Mouse (Mus musculus) ES-E14 (cell line): ENCODE measurements at regions not wholly inside any gene's neighbourhood (a gene's known extent, or its start where the extent isn't known, plus 50 kb on each side); places are given as distances from the start of the nearest gene placed in this dataset.

ENCODE experiments used
- DNase-seq: peaks from one replicate; pipeline ENCODE4 v3.0.0-alpha.2; 2013; ENCODE audit warnings: low read depth, low spot score
- H3K27ac ChIP-seq: 2 replicates; pipeline ENCODE4 v1.5.1; 2012; ENCODE audit warnings: low read depth, mild to moderate bottlenecking, low read length, moderate library complexity, mixed read lengths; ENCODE audit not compliant: poor library complexity, insufficient read depth, severe bottlenecking
- H3K36me3 ChIP-seq: 2 replicates; pipeline ENCODE4 v1.6.1; 2012; ENCODE audit warnings: mild to moderate bottlenecking, low read length, moderate library complexity, mixed read lengths; ENCODE audit not compliant: control insufficient read depth, poor library complexity, insufficient read depth, severe bottlenecking
- H3K4me1 ChIP-seq, 2 experiments: fragments of 150-350 bp in 1 of 2; sonication (generic) in 1 of 2; 2 replicates each; pipeline ENCODE4 v1.6.1; 2012; ENCODE audit warnings: low read length in 2 of 2, mild to moderate bottlenecking in 1 of 2, mixed read lengths in 1 of 2; ENCODE audit not compliant: control insufficient read depth in 2 of 2, insufficient read depth in 2 of 2, poor library complexity in 1 of 2
- H3K4me3 ChIP-seq, 2 experiments: fragments of 150-350 bp in 1 of 2; sonication (generic) in 1 of 2; 2 replicates each; pipeline ENCODE4 v1.5.1; 2012; ENCODE audit warnings: low read length in 2 of 2, low read depth in 1 of 2, mild to moderate bottlenecking in 1 of 2, mixed read lengths in 1 of 2; ENCODE audit not compliant: insufficient read depth in 1 of 2, poor library complexity in 1 of 2, severe bottlenecking in 1 of 2
- H3K9ac ChIP-seq: 2 replicates; pipeline ENCODE4 v1.6.1; 2012; ENCODE audit warnings: low read depth, mild to moderate bottlenecking, low read length, mixed read lengths; ENCODE audit not compliant: poor library complexity, insufficient read depth, severe bottlenecking
- H3K9me3 ChIP-seq: fragments of 150-350 bp; sonication (generic); 2 replicates; pipeline ENCODE4 v1.6.1; 2012; ENCODE audit warnings: low read depth, mild to moderate bottlenecking, low read length; ENCODE audit not compliant: control insufficient read depth, insufficient read depth
- CHD2 ChIP-seq: IDR thresholded peaks from 2 replicates; pipeline ENCODE4 v1.6.1; 2014; ENCODE audit warnings: mild to moderate bottlenecking, low read depth, low read length, inconsistent platforms
- HCFC1 ChIP-seq: IDR thresholded peaks from 2 replicates; pipeline ENCODE4 v1.6.1; 2012; ENCODE audit warnings: low read length, inconsistent platforms, borderline replicate concordance; ENCODE audit not compliant: insufficient read depth
- MAFK ChIP-seq: IDR thresholded peaks from 2 replicates; pipeline ENCODE4 v1.6.1; 2014; ENCODE audit warnings: mild to moderate bottlenecking, low read depth, low read length, inconsistent platforms; ENCODE audit not compliant: insufficient read depth
- ZC3H11A ChIP-seq: IDR thresholded peaks from 2 replicates; pipeline ENCODE4 v1.6.1; 2012; ENCODE audit warnings: low read depth, mild to moderate bottlenecking, inconsistent platforms, low read length, borderline replicate concordance
- ZNF384 ChIP-seq: IDR thresholded peaks from 2 replicates; pipeline ENCODE4 v1.6.1; 2012; ENCODE audit warnings: low read depth, low read length, inconsistent platforms
- in situ Hi-C, 2 experiments: fragments of 600-800 bp; cut with MboI; formaldehyde crosslinking; loops; one replicate each; pipeline ENCODE4 v1.15.1; 2025; ENCODE audit warnings: low sequenced_read_pairs in 2 of 2, inconsistent platforms in 1 of 2; ENCODE audit not compliant: unreplicated experiment in 2 of 2

GRCm38 (mm10) chr10:97409181-97409581 lies 70.2 kb upstream of the Dcn start:
- Histone ChIP-seq H3K4me1 (no peaks in the 10 kb centered on the region), H3K27ac (no peak overlapping the region), H3K9ac (no peak overlapping the region), H3K36me3 (no peaks in the 10 kb centered on the region), H3K9me3 (no peaks in the 10 kb centered on the region), H3K4me3 (no peak overlapping the region)
- DNase-seq, result no peak
- no peak for TF ChIP-seq ZNF384
- no peak for TF ChIP-seq CHD2
- TF ChIP-seq ZC3H11A, result no peak
- TF ChIP-seq MAFK, result no peak
- no peak for TF ChIP-seq HCFC1
- in situ Hi-C loops, result no loop called here

GRCm38 (mm10) chr10:97409909-97410308 lies 69.5 kb upstream of the Dcn start:
- in situ Hi-C loops, result no loop called here

GRCm38 (mm10) chr10:97422579-97422978 lies 56.8 kb upstream of the Dcn start:
- Histone ChIP-seq H3K9ac (no peak overlapping the region), H3K4me1 (no peaks in the 10 kb centered on the region), H3K4me3 (no peak overlapping the region), H3K27ac (no peak overlapping the region), H3K36me3 (no peaks in the 10 kb centered on the region), H3K9me3 (no peaks in the 10 kb centered on the region)
- in situ Hi-C loops, result no loop called here
- no peak for TF ChIP-seq ZNF384
- no peak for TF ChIP-seq CHD2
- TF ChIP-seq ZC3H11A, result no peak
- no peak for TF ChIP-seq MAFK
- no peak for TF ChIP-seq HCFC1
- no peak for DNase-seq

More at GRCm38 (mm10) chr10:97409909-97410308, 69.5 kb upstream of the Dcn start:
- H3K27ac ChIP-seq, result no peak overlapping the region
- no peaks in the 10 kb centered on the region for H3K36me3 ChIP-seq
- H3K9me3 ChIP-seq, result no peaks in the 10 kb centered on the region
- H3K9ac ChIP-seq, result no peak overlapping the region
- H3K4me3 ChIP-seq, result no peak overlapping the region
- H3K4me1 ChIP-seq, result no peaks in the 10 kb centered on the region
- TF ChIP-seq HCFC1 (no peak), ZNF384 (no peak), ZC3H11A (no peak), CHD2 (no peak), MAFK (no peak)
- no peak for DNase-seq

GRCm38 (mm10) chr10:97423039-97423700 lies 56.2 kb upstream of the Dcn start:
- Histone ChIP-seq H3K9ac (no peak overlapping the region), H3K4me3 (no peak overlapping the region), H3K36me3 (no peaks in the 10 kb centered on the region), H3K9me3 (no peaks in the 10 kb centered on the region), H3K4me1 (no peaks in the 10 kb centered on the region), H3K27ac (no peak overlapping the region)
- DNase-seq, result no peak
- in situ Hi-C loops, result no loop called here
- TF ChIP-seq ZNF384 (no peak), MAFK (no peak), ZC3H11A (no peak), CHD2 (no peak), HCFC1 (no peak)
